Mouse (Mus musculus): ENCODE measurements around the gene Ccer2.

The Ccer2 gene

DNA sequence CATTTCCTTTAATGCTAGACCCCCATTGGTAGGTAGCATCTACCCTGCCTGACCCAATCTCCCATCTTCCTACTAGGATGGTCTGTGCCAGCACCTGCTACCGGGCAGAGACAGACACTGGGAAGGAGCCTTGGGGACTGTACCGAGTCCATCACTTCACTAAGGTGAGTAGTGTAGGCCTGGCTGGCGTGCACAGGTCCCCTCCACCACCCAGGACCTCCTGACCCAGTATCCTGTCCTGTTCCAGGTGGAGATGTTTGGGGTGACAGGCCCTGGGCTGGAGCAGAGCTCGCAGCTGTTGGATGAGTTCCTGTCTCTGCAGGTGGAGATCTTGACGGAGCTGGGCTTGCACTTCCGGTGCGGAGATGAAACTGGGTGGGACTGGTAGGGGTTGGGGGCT is 6.0 kb upstream of the Ccer2 start:
- no peak for DNase-seq (ENCODE audit: low spot score in 2 of 2)

- DNase-seq (ENCODE audit: low spot score in 2 of 2) = no peak
Observed at GRCm38 (mm10) chr7:28758623-28759022, 2.6 kb downstream of the Ccer2 start.

GRCm38 (mm10) chr7:28761907-28762306 is 5.9 kb downstream of the Ccer2 start:
- no peak for DNase-seq (ENCODE audit: low spot score in 2 of 2)

GRCm38 (mm10) chr7:28765211-28765610 is 9.2 kb downstream of the Ccer2 start:
- no peak for DNase-seq (ENCODE audit: low spot score in 2 of 2)

DNA sequence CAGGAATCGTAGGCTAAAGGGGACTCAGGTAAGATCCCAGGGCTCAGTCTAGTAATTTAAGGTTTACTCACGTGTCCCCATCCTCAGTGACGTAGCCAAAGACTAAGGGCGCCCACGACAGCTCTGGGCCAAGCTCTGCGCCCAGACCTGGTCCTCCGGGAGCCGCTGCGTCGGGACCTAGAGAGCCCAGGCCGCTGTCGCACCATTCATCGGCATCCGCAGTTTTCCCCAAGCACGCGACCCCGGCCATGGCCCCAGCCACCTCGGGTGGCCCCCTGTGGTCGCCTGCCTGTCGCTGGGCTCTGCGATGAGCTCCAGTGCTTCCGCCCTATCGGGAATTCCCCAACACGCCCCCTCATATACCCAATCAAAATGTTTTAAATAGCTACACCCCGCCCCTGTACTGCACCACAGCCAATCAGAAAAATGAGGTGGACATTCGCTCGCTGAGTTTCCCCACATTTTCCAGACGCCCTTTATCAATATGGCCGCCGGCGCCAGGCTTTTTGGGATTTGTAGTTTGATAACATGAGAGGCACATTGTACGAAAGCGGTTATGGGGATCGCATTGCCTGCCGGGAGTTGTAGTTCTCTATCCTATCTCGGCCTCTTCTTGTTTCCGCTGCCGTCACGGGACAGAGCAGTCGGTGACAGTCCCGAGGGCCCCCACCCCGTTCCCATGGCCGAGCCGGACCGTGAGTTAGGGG is 10.4 kb downstream of the Ccer2 start, which contains the start of gene Sirt2:
Sirt2 (plus strand) TSS at position 563 of the 707 bp plus-strand sequence.
- peak; percentile 99 for DNase-seq (ENCODE audit: low spot score in 2 of 2)

DNA sequence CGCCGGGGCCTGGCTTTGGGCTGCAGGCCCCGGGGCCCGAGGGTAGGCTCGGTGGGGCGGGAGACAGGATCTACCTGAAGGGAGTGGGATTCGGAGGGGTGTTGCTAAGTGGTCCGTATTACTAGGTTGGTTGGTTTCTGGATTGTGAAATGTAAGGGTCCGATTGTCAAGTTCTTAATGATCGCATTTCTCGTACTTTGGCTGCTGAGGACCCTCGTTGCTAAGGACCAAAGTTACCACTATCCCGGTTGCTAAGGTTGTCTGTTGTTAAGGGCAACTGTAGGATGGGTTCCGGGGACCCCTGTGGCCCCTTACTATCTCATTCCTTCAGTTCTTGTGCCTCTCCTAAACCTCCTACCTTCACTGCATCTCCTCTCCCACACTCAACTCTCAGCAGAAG is 10.9 kb downstream of the Ccer2 start:
- DNase-seq (ENCODE audit: low spot score in 2 of 2) = no peak

DNA sequence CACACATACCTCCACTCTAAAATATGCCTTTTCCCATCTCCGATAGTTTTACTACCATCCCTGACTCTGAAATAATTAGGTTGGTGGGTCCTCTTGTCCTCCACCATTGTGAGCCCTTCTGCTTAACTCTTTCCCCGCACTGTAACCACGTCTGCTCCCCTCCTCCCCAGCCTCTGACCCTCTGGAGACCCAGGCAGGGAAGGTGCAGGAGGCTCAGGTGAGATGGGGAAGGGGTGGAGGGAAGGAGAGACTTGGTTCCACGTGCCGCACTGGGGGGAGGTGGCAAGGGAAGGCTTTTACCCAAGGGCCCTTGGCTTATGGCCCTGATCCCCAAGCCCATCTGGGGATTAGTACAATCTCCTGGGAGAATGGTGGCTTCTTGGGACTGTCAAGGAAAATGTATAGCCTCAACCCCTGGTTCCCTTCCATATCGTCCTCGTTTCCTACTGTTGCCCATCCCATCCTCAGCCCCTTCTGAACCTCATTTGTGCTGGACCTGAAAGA is 11.5 kb downstream of the Ccer2 start, which contains the start of gene Nfkbib:
Nfkbib (minus strand) TSS at position 51 of the 504 bp plus-strand sequence.
- DNase-seq (ENCODE audit: low spot score in 2 of 2) = no peak

- DNase-seq (ENCODE audit: low spot score in 2 of 2) = no peak
Observed at GRCm38 (mm10) chr7:28769414-28769958, 13.5 kb downstream of the Ccer2 start.

- DNase-seq (ENCODE audit: low spot score in 2 of 2) = no peak
Observed at GRCm38 (mm10) chr7:28770309-28770708, 14.3 kb downstream of the Ccer2 start.

DNA sequence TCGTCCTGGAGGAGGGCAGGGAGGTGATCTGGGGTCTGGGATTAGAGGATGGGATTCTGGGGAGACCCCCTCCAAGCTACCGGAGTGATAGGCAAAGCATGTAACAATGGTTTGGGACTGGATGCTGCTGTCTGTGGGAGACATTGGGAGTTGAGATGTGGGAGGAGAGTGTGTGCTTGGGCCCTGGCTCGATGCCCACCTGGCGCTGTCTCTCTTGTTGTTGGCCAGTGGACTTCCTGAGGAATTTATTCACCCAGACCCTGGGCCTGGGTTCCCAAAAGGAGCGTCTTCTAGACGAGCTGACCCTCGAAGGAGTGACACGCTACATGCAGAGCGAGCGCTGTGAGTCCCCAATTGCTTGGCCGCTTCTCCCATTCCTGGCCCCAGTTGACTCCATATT is 15.9 kb downstream of the Ccer2 start:
- no peak for DNase-seq (ENCODE audit: low spot score in 2 of 2)

DNA sequence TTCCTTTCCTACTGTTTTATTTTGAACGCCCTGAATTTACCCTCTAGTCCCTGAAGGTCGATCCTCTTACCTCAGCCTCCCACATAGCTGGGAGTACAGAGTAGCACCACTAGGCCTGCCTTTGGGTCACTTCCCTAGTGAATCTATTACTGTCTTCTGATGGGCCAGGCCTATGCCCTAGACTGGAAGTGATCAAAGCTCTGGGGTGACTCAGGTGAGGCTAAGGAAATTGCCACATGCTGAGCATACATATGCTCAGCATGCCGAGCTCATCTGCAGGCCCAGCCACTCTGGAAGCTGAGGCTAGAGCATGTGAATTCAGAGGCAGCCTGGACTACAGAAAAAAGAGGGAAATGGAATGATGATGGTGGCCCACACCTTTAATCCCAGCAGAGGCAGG is 17.2 kb downstream of the Ccer2 start:
- DNase-seq (ENCODE audit: low spot score in 2 of 2) = no peak

GRCm38 (mm10) chr7:28774164-28774563 is 18.2 kb downstream of the Ccer2 start:
- no peak for DNase-seq (ENCODE audit: low spot score in 2 of 2)

DNA sequence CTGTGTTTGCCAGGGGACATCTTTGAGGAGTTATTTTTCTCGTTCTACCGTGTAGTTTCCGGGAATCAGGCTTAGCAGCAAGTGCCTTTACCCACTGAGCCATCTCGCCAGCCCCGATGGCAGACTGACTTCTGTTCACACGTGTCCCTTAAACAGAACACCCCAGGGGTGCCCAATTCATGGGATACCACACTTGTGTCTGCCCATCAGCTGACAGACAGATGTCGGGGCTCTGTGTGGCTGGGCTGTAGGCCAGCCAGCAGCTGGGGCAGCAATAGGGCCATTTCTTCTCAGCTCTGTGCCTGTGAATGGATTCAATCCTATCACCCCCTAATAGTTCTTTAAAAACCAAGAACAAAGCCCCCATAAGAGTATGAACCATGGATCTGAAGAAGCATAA is 19.2 kb downstream of the Ccer2 start:
- DNase-seq (ENCODE audit: low spot score in 2 of 2) = no peak

DNA sequence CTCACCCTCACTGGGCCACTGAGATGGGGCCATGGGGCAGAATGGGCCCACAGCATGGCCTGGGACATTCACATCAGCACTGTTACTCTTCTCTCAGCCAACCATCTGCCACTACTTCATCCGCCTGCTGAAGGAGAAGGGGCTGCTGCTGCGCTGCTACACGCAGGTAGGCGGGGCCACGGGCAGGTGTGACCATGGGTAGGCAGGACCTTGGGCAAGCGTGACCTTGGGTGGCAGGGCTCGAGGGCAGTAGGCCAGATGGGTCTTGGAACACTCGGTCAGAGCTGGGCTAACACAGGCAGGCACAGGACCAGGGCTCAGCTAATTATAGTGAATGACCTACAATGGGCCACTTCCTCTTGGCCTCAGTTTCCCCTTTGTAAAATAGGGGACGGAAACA is 22.9 kb downstream of the Ccer2 start:
- no peak for DNase-seq (ENCODE audit: low spot score in 2 of 2)

- peak; percentile 75 to 76 for DNase-seq (ENCODE audit: low spot score in 2 of 2)
Observed at GRCm38 (mm10) chr7:28780067-28780658, 24.2 kb downstream of the Ccer2 start.

- no peak for DNase-seq (ENCODE audit: low spot score in 2 of 2)
Observed at GRCm38 (mm10) chr7:28780857-28781256, 24.9 kb downstream of the Ccer2 start.

DNA sequence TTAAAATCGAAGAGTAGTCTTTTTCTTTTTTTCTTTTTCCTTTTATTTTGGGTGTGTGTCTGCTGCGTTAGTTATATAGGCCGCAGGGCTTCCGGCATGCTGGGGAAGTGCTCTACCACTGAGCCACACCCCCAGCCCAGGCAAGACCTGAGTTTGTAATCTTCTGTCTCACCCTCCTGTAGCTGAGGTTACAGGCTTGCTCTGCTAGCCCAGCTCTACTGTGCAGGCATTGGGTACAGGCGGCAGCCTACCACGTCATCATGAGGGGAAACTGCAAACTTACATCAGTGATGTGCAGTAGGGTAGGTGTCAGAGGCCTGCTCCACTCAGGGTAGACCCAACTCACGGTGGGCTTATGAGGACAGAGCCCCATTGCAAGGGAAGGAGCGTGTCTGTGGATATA is 25.3 kb downstream of the Ccer2 start:
- no peak for DNase-seq (ENCODE audit: low spot score in 2 of 2)

GRCm38 (mm10) chr7:28785161-28785560 is 29.2 kb downstream of the Ccer2 start:
- no peak for DNase-seq (ENCODE audit: low spot score in 2 of 2)

GRCm38 (mm10) chr7:28787884-28788283 is 31.9 kb downstream of the Ccer2 start:
- no peak for DNase-seq (ENCODE audit: low spot score in 2 of 2)

GRCm38 (mm10) chr7:28788307-28789195 is 32.6 kb downstream of the Ccer2 start, which contains the start of gene Rinl:
Gene Rinl (plus strand): TSS chr7:28788969.
- DNase-seq (ENCODE audit: low spot score in 2 of 2) = no peak

DNA sequence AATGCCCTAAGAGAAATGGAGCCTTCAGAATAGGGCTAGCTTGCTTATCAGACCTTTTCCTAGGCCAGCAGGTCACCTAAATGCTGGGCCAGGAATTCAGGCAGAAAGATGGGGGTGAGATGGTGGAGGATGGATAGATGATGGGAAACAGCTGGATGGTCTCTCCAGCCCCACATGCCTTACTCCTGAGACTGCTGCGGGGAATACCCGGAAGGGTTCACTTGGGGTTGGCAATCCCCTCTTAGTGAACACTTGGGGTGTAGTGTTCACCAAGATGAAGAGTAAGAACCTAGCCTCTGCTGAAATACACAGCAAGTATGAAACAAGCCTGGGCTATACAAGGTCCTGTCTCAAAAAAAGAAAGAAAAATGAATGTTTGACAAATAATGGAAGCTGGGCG is 33.3 kb downstream of the Ccer2 start:
- no peak for DNase-seq (ENCODE audit: low spot score in 2 of 2)
